Mouse (Mus musculus) spleen, adult 10 weeks (tissue): ENCODE measurements around the gene Aaed1. TPM values are rescaled to one million over a fixed set of nuclear protein-coding genes. Genes with fewer than 3 reads are reported as not detected.

ENCODE experiments used
- polyA plus RNA-seq: library from polyadenylated mRNA; stranded (reverse); fragments of 350-450 nt; fragmentation: Illumina TruSeq; extraction: RNeasy Lipid Tissue Mini Kit (QIAGEN cat#74804); gene quantifications from one replicate; pipeline ENCODE4 v1.2.3, GENCODE M21; 2015; ENCODE audit warnings: low replicate concordance; ENCODE audit not compliant: insufficient read depth

The Aaed1 gene
- 40.1 TPM for polyA plus RNA-seq

GRCm38 (mm10) chr13:64312024-64312915 is at the start of gene Aaed1:
Aaed1 (minus strand) TSS chr13:64312710.

GRCm38 (mm10) chr13:64274879-64275753 is 37.4 kb downstream of the Aaed1 start, which contains the start of gene Cdc14b:
Cdc14b (minus strand) TSS chr13:64275290.

Other genes starting within 250 kb of the Aaed1 start
- gene Hsd17b3, start 223.5 kb downstream of the Aaed1 start, polyA plus RNA-seq: not detected
- 18.2 TPM for gene Slc35d2, start 183.3 kb downstream of the Aaed1 start, polyA plus RNA-seq
- gene Zfp367, start 159.5 kb downstream of the Aaed1 start, polyA plus RNA-seq: 28.0 TPM
- 22.2 TPM for gene Habp4, start 150.9 kb downstream of the Aaed1 start, polyA plus RNA-seq
- 16.6 TPM for gene Cdc14b, start 37.4 kb downstream of the Aaed1 start, polyA plus RNA-seq
- 119 TPM for gene Ctsl, start 58.2 kb upstream of the Aaed1 start, polyA plus RNA-seq
- gene Cdk20, start 119.6 kb upstream of the Aaed1 start, polyA plus RNA-seq: 2.1 TPM
- gene Fam240b, start 185.1 kb upstream of the Aaed1 start, polyA plus RNA-seq: not detected